Mouse (Mus musculus): ENCODE data around the gene Mapre1.

Mapre1 gene

GRCm38 (mm10) chr2:153778638-153779362 lies 37.7 kb downstream of the Mapre1 start:
- peak; percentile 93 for DNase-seq

- peak; percentile 69 for DNase-seq
These were observed 38.4 kb downstream of the Mapre1 start, which contains the start of gene Efcab8 for GRCm38 (mm10) chr2:153779394-153779981. Efcab8 (plus strand) TSS chr2:153779931.

GRCm38 (mm10) chr2:153781181-153781580 lies 40.1 kb downstream of the Mapre1 start:
- DNase-seq, result no peak

GRCm38 (mm10) chr2:153784668-153785067 lies 43.6 kb downstream of the Mapre1 start:
- DNase-seq, result no peak

- DNase-seq, result no peak
These were observed 52.3 kb downstream of the Mapre1 start for GRCm38 (mm10) chr2:153793366-153793765.

GRCm38 (mm10) chr2:153795090-153795489 lies 54.0 kb downstream of the Mapre1 start:
- DNase-seq, result peak; percentile 67

GRCm38 (mm10) chr2:153807464-153807863 lies 66.4 kb downstream of the Mapre1 start:
- peak; percentile 54 for DNase-seq

GRCm38 (mm10) chr2:153808146-153808545 lies 67.1 kb downstream of the Mapre1 start:
- DNase-seq, result no peak

- no peak for DNase-seq
These were observed 67.8 kb downstream of the Mapre1 start for GRCm38 (mm10) chr2:153808841-153809240.

GRCm38 (mm10) chr2:153809921-153810320 lies 68.8 kb downstream of the Mapre1 start:
- no peak for DNase-seq

- DNase-seq, result no peak
These were observed 81.0 kb downstream of the Mapre1 start for GRCm38 (mm10) chr2:153822005-153822543.
